Mouse (Mus musculus) stomach, postnatal 0 days (tissue): ENCODE measurements around the gene Ces2c.

Experiments
- CTCF ChIP-seq: IDR thresholded peaks from 2 replicates; pipeline ENCODE4 v1.5.1; 2016; ENCODE audit warnings: antibody characterized with exemption, low read depth, mild to moderate bottlenecking, moderate library complexity
- EP300 ChIP-seq: optimal IDR thresholded peaks from 2 replicates; pipeline ENCODE3; 2016; ENCODE audit warnings: antibody characterized with exemption

DNA sequence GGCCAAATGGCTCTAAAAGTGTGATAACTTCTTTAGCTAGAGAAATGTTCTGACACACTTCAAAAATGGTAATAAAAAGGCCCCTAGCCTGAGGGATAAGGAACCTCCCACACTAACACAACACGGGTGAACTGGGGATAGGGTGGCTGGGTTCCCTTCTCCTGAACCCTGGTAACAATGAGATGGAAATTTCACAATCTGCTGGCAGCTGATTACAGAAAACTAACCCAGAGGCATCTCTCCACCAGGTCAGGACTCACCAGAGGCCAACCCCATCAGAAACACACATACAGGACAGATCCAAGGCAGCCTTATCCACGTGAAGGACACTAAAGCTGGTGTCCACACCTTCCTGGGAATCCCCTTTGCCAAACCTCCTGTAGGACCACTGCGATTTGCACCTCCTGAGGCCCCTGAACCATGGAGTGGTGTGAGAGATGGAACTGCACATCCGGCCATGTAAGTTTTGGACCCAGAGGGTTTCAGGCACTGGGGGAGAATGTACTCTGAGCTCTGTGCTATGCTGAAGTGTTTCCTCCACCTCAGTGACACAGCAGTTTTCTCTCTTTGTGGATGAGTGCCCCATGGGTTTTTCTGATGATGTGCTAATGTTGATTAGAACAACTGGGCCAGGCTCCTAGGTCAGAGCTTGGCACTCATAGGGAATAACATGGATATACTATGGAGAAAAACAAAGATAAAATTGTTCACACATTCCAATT lies 1.0 kb downstream of the Ces2c start:
- TF ChIP-seq CTCF: no peak
- TF ChIP-seq EP300: no peak
